Mouse (Mus musculus): Measurements from ENCODE around the gene Sgpp2. TPM values are rescaled to one million over a fixed set of nuclear protein-coding genes. Genes with fewer than 3 reads are reported as not detected.

Sgpp2 gene
- total and polyA plus RNA-seq, 3 experiments = 0.05 TPM; not detected in 2

DNA sequence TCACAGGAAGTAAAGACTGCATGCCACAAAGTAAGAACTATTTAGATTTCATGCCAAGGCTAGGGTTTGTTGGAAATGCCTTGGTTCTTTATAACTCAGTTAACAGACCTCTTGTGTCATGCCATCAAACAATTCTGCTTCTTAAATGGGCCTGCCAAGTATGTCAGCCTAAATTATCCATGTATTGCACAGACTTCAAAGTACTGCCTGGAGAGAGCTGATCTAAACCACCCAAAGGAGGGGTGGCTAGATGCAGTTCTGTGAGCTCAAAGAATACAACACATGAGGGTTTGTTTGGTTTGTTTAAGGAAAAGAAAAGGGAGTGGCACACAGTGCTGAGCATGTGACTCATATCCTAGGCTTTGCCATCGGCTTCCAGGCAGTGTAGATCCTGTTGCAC is 137.9 kb downstream of the Sgpp2 start:
- no peak for DNase-seq (ENCODE audit: low spot score)
- TF ChIP-seq TAL1 (conservative IDR thresholded peaks at IDR 0.05; ENCODE audit: low read depth, low read length) (no peak), GATA2 (IDR thresholded peaks at IDR 0.05; ENCODE audit: borderline replicate concordance, low read depth, low read length) (no peak)
- Histone ChIP-seq H3K9me3 (replicated peaks) (no peaks in the 10 kb centered on the region), H3K36me3 (replicated peaks) (peaks cover 91% of the 10 kb centered on the region), H3K27me3 (ENCODE audit: insufficient read depth, low read length) (no peaks in the 10 kb centered on the region), H3K4me1 (ENCODE audit: insufficient read depth, low read depth, low read length) (no peaks in the 10 kb centered on the region; the same call in 1 of the 2 replicates), H3K4me3 (ENCODE audit: low read depth, low read length) (no peak overlapping the region)
- ATAC-seq (ENCODE audit: extremely low read depth, insufficient number of reproducible peaks, low FRiP score, poor library complexity, severe bottlenecking) = no peak

DNA sequence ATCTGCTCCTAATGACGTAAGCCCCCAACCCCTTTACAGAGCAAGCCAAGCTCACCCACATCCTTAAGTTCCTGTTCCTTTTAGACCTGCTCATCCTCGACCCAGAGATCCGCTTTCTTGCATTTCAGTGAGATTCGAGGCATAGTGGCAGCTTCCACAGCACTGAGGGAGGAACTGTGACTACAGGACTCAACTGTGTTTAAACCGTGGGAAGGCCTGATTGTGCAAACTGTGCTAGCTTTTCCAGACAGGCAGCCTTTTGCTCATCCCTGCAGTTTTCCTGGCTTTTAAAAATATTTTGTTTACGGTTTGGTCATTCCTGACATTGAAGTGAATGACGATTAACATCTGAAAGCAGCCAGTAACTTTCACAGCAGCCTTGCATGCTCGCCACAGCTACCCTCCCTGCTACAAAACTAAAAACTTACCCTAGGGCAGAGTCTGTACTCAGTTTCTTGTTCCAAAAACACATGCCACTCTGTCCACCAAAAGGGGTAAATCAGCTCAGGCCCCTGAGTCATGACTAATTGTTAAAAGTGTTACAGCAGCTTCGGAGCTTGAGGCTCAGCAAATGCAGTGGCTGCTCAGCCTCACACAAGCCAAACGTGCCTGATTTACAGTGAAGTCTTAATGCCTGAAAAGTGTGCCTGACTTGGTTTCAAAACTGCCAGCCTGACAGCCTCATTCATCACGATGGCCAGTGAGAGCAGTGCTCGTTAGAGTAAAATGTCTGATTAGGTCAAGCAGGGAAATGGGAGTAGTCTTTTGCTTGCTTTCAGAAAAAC is 141.1 kb downstream of the Sgpp2 start:
- no peak overlapping the region for H3K4me3 ChIP-seq (ENCODE audit: low read depth, low read length)
- ATAC-seq (ENCODE audit: extremely low read depth, insufficient number of reproducible peaks, low FRiP score, poor library complexity, severe bottlenecking) (no peak), DNase-seq (ENCODE audit: low spot score) (no peak)
- no peaks in the 10 kb centered on the region; the same call in 1 of the 2 replicates for H3K4me1 ChIP-seq (ENCODE audit: insufficient read depth, low read depth, low read length)
- TF ChIP-seq GATA1 (IDR thresholded peaks at IDR 0.05; ENCODE audit: borderline replicate concordance, low read length) (no peak), TAL1 (conservative IDR thresholded peaks at IDR 0.05; ENCODE audit: low read depth, low read length) (no peak), POLR2AphosphoS5 (IDR thresholded peaks at IDR 0.05; ENCODE audit: insufficient replicate concordance, low read depth, low read length) (no peak), CTCF (IDR thresholded peaks at IDR 0.05; ENCODE audit: low read depth, low read length) (no peak), GATA2 (IDR thresholded peaks at IDR 0.05; ENCODE audit: borderline replicate concordance, low read depth, low read length) (no peak)
- H3K36me3 ChIP-seq (replicated peaks) = peaks cover 89% of the 10 kb centered on the region
- H3K9me3 ChIP-seq (replicated peaks) = no peaks in the 10 kb centered on the region
- no peaks in the 10 kb centered on the region for H3K27me3 ChIP-seq (ENCODE audit: insufficient read depth, low read length)

DNA sequence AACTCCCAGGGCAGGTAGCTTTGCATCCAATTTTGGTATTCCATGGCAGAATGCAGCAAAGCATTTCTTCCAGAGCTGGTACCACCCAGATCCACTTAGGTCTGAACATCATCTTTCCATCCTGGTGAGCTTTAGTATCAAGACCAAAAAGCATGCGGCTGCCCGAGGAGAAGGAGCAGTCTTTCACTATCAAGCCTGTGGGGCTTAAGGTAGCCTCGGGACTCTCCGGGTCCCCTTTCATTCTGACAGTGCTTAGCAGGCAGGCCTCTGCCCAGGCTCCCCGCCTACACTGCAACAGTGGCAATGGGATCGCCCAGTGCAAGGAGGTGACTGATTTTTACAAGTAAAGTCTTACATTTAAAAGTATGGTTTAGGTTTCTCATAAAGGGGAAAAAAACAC is 142.4 kb downstream of the Sgpp2 start:
- no peak for DNase-seq (ENCODE audit: low spot score)
- no peaks in the 10 kb centered on the region for H3K9me3 ChIP-seq (replicated peaks)
- H3K4me3 ChIP-seq (ENCODE audit: low read depth, low read length) = no peak overlapping the region
- no peaks in the 10 kb centered on the region for H3K27me3 ChIP-seq (ENCODE audit: insufficient read depth, low read length)
- no peaks in the 10 kb centered on the region for H3K4me1 ChIP-seq (ENCODE audit: insufficient read depth, low read depth, low read length)
- TF ChIP-seq GATA2 (IDR thresholded peaks at IDR 0.05; ENCODE audit: borderline replicate concordance, low read depth, low read length) (no peak), CTCF (IDR thresholded peaks at IDR 0.05; ENCODE audit: low read depth, low read length) (no peak), GATA1 (IDR thresholded peaks at IDR 0.05; ENCODE audit: borderline replicate concordance, low read length) (no peak), POLR2AphosphoS5 (IDR thresholded peaks at IDR 0.05; ENCODE audit: insufficient replicate concordance, low read depth, low read length) (no peak), TAL1 (conservative IDR thresholded peaks at IDR 0.05; ENCODE audit: low read depth, low read length) (no peak)
- H3K36me3 ChIP-seq (replicated peaks) = peaks cover 90% of the 10 kb centered on the region
- ATAC-seq (ENCODE audit: extremely low read depth, insufficient number of reproducible peaks, low FRiP score, poor library complexity, severe bottlenecking) = no peak

DNA sequence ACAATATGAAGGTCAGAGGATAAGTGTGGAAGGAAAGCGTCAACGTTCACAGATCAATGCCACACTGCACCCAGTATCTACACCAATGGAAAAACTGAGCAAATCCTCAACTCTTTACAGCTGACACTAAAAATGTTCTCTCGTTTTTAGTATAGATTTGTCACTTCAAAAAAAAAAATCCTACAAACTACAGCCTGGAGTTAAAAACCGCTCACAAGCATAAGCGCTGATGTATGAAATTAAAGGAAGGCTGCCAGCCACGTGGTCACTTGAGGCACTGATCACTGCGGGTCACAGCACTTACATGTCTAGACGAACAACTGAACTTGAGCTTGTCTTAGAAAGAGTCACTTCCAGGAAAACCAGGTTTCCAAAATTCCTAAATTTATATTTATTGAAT is 143.7 kb downstream of the Sgpp2 start:
- DNase-seq (ENCODE audit: low spot score) (no peak), ATAC-seq (ENCODE audit: extremely low read depth, insufficient number of reproducible peaks, low FRiP score, poor library complexity, severe bottlenecking) (no peak)
- H3K27me3 ChIP-seq (ENCODE audit: insufficient read depth, low read length) = no peaks in the 10 kb centered on the region
- no peaks in the 10 kb centered on the region for H3K9me3 ChIP-seq (replicated peaks)
- H3K4me3 ChIP-seq (ENCODE audit: low read depth, low read length) = no peak overlapping the region
- no peak for TF ChIP-seq TAL1 (conservative IDR thresholded peaks at IDR 0.05; ENCODE audit: low read depth, low read length)
- no peak for TF ChIP-seq GATA1 (IDR thresholded peaks at IDR 0.05; ENCODE audit: borderline replicate concordance, low read length)
- TF ChIP-seq POLR2AphosphoS5 (IDR thresholded peaks at IDR 0.05; ENCODE audit: insufficient replicate concordance, low read depth, low read length) = no peak
- no peaks in the 10 kb centered on the region for H3K4me1 ChIP-seq (ENCODE audit: insufficient read depth, low read depth, low read length)
- H3K36me3 ChIP-seq (replicated peaks) = peaks cover 90% of the 10 kb centered on the region

DNA sequence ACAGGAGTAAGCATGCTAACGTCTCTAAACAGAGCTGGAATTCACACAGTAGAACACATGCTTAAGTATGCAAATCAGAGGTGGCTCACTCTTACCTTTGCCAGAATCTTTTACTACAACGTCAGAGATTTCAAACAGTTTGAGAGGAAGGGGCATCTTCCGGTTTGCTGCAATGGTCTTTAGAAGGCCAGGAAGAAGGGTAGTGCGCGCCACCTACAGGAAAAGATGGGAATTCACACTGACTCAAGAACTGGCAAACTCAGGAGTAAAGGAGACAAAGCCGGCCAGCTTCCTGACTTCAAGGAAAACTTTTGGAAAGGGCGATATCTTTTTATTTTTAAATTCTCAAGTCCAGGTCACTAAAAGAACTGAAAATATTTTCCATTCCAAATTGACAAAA is 144.5 kb downstream of the Sgpp2 start:
- no peak for DNase-seq (ENCODE audit: low spot score)
- Histone ChIP-seq H3K27me3 (ENCODE audit: insufficient read depth, low read length) (no peaks in the 10 kb centered on the region), H3K9me3 (replicated peaks) (no peaks in the 10 kb centered on the region), H3K36me3 (replicated peaks) (peaks cover 95% of the 10 kb centered on the region), H3K4me1 (ENCODE audit: insufficient read depth, low read depth, low read length) (no peaks in the 10 kb centered on the region), H3K4me3 (ENCODE audit: low read depth, low read length) (no peak overlapping the region)
- TF ChIP-seq GATA2 (IDR thresholded peaks at IDR 0.05; ENCODE audit: borderline replicate concordance, low read depth, low read length) = no peak
- no peak for TF ChIP-seq TAL1 (conservative IDR thresholded peaks at IDR 0.05; ENCODE audit: low read depth, low read length)
- TF ChIP-seq GATA1 (IDR thresholded peaks at IDR 0.05; ENCODE audit: borderline replicate concordance, low read length) = no peak
- TF ChIP-seq CTCF (IDR thresholded peaks at IDR 0.05; ENCODE audit: low read depth, low read length) = peak; percentile 28; the same call in 1 of the 2 replicates
- no peak for TF ChIP-seq POLR2AphosphoS5 (IDR thresholded peaks at IDR 0.05; ENCODE audit: insufficient replicate concordance, low read depth, low read length)
- ATAC-seq (ENCODE audit: extremely low read depth, insufficient number of reproducible peaks, low FRiP score, poor library complexity, severe bottlenecking) = no peak

Other genes with a start within 250 kb of the Sgpp2 start
- gene Pax3, start 113.2 kb upstream of the Sgpp2 start, total RNA-seq (2014; fragmentation: Nextera tagmentation) = 22.1 and 22.9 TPM in 2 replicates
- 8.5 and 11.4 TPM in 2 replicates for gene Pax3, start 113.2 kb upstream of the Sgpp2 start, total RNA-seq (2017)
- gene Pax3, start 113.2 kb upstream of the Sgpp2 start, polyA plus RNA-seq (2012) = 7.4 and 7.9 TPM in 2 replicates
- 295 and 372 TPM in 2 replicates for gene Farsb, start 178.6 kb downstream of the Sgpp2 start, total RNA-seq (2014; fragmentation: Nextera tagmentation)
- gene Farsb, start 178.6 kb downstream of the Sgpp2 start, total RNA-seq (2017) = 112 and 121 TPM in 2 replicates
- gene Farsb, start 178.6 kb downstream of the Sgpp2 start, polyA plus RNA-seq (2012) = 6.6 and 7.4 TPM in 2 replicates
- not detected in 2 replicates for gene Mogat1, start 200.6 kb downstream of the Sgpp2 start, total RNA-seq (2014; fragmentation: Nextera tagmentation)
- 0.55 TPM in 1 of 2 replicates, not detected in the other for gene Mogat1, start 200.6 kb downstream of the Sgpp2 start, total RNA-seq (2017)
- gene Mogat1, start 200.6 kb downstream of the Sgpp2 start, polyA plus RNA-seq (2012) = not detected in 2 replicates
- not detected in 2 replicates for gene BC035947, start 201.8 kb downstream of the Sgpp2 start, total RNA-seq (2014; fragmentation: Nextera tagmentation)
- 0.05 and 0.06 TPM in 2 replicates for gene BC035947, start 201.8 kb downstream of the Sgpp2 start, total RNA-seq (2017)
- gene BC035947, start 201.8 kb downstream of the Sgpp2 start, polyA plus RNA-seq (2012) = not detected in 2 replicates

Measured in G1E (cell line).